ENCODE assay signal across 7 mouse cellular contexts in genomic region chr19:53944786-53945169, GRCm38 (mm10). TPM values are rescaled to one million over a fixed set of nuclear protein-coding genes. Genes with fewer than 3 reads are reported as not detected.
DNase-seq lines count a peak whose midpoint lies in the region; ATAC-seq and TF ChIP-seq lines count a peak whose summit lies in the region.

No protein-coding gene starts in this region.

- 2% methylated on average over 12 of the region's 47 CpGs for WGBS in lung, postnatal 0 days
- 0% methylated on average over 31 of the region's 47 CpGs for WGBS in embryonic facial prominence, embryonic 15.5 days
- under 1% methylated on average over 46 of the region's 47 CpGs for WGBS in limb, embryonic 10.5 days
- 1% methylated on average over 39 of the region's 47 CpGs for WGBS in small intestine, adult 2 months

- no peaks in the 10 kb centered on the region for H3K36me3 ChIP-seq in lung, postnatal 0 days (ENCODE audit: insufficient read depth, low read length)
- H3K36me3 ChIP-seq in embryonic facial prominence, embryonic 15.5 days: no peaks in the 10 kb centered on the region
- peaks cover 11% of the 10 kb centered on the region; the same call in 1 of the 2 replicates for H3K36me3 ChIP-seq in limb, embryonic 10.5 days
- no peaks in the 10 kb centered on the region for H3K36me3 ChIP-seq in small intestine, adult 2 months (ENCODE audit: control insufficient read depth, insufficient read depth, low read length)

- TF ChIP-seq CTCF in lung, postnatal 0 days (IDR thresholded peaks at IDR 0.05): no peak
- TF ChIP-seq CTCF in small intestine, adult 2 months (IDR thresholded peaks at IDR 0.05; ENCODE audit: extremely low read depth, insufficient read length, insufficient replicate concordance, low read depth, low read length): no peak

- no peak for ATAC-seq in lung, postnatal 0 days
- ATAC-seq in embryonic facial prominence, embryonic 15.5 days (ENCODE audit: insufficient number of reproducible peaks, low FRiP score, low TSS enrichment, low read depth): no peak

- peak overlapping the region; percentile 74 for H3K4me2 ChIP-seq in lung, postnatal 0 days (replicated peaks; ENCODE audit: low read depth, low read length)
- H3K4me2 ChIP-seq in embryonic facial prominence, embryonic 15.5 days (replicated peaks): peak overlapping the region; percentile 63

- H3K27ac ChIP-seq in lung, postnatal 0 days (ENCODE audit: low read length): peak overlapping the region; percentile 98
- peak overlapping the region; percentile 97 for H3K27ac ChIP-seq in embryonic facial prominence, embryonic 15.5 days (replicated peaks)
- peak overlapping the region; percentile 96 for H3K27ac ChIP-seq in limb, embryonic 10.5 days
- peak overlapping the region; percentile 74 for H3K27ac ChIP-seq in small intestine, adult 2 months (ENCODE audit: insufficient read depth, low read depth, low read length)

- H3K9me3 ChIP-seq in lung, postnatal 0 days (ENCODE audit: low read length): no peaks in the 10 kb centered on the region
- H3K9me3 ChIP-seq in embryonic facial prominence, embryonic 15.5 days (replicated peaks): no peaks in the 10 kb centered on the region
- H3K9me3 ChIP-seq in limb, embryonic 10.5 days (replicated peaks): no peaks in the 10 kb centered on the region

- no peak for DNase-seq in lung, postnatal 0 days (ENCODE audit: low spot score)
- no peak for DNase-seq in lung, postnatal 36 days
- DNase-seq in limb, embryonic 10.5 days (ENCODE audit: low spot score): no peak
- DNase-seq in frontal cortex, postnatal 36 days (ENCODE audit: low spot score in 2 of 2): no peak
- DNase-seq in testis, postnatal 10 days (ENCODE audit: low spot score): no peak

- no peak for TF ChIP-seq EP300 in lung, postnatal 0 days (IDR thresholded peaks at IDR 0.05)

- peak; percentile 93 for TF ChIP-seq POLR2A in small intestine, adult 2 months (IDR thresholded peaks at IDR 0.05; ENCODE audit: low read depth, low read length)

- H3K4me3 ChIP-seq in lung, postnatal 0 days (ENCODE audit: low read depth, low read length): peak overlapping the region; percentile 95
- peak overlapping the region; percentile 94 for H3K4me3 ChIP-seq in embryonic facial prominence, embryonic 15.5 days (replicated peaks)
- peak overlapping the region; percentile 91 for H3K4me3 ChIP-seq in limb, embryonic 10.5 days
- H3K4me3 ChIP-seq in small intestine, adult 2 months (ENCODE audit: low read depth, low read length): peak overlapping the region; percentile 98

- no peaks in the 10 kb centered on the region for H3K27me3 ChIP-seq in lung, postnatal 0 days (replicated peaks; ENCODE audit: insufficient read depth, low read length)
- H3K27me3 ChIP-seq in embryonic facial prominence, embryonic 15.5 days: no peaks in the 10 kb centered on the region
- H3K27me3 ChIP-seq in limb, embryonic 10.5 days (ENCODE audit: low read depth, poor library complexity, severe bottlenecking): no peaks in the 10 kb centered on the region
- no peaks in the 10 kb centered on the region for H3K27me3 ChIP-seq in small intestine, adult 2 months (ENCODE audit: control insufficient read depth, insufficient read depth, low read length)

- peak overlapping the region; percentile 96 for H3K9ac ChIP-seq in lung, postnatal 0 days (replicated peaks; ENCODE audit: low read depth)
- peak overlapping the region; percentile 93 for H3K9ac ChIP-seq in embryonic facial prominence, embryonic 15.5 days

- H3K4me1 ChIP-seq in lung, postnatal 0 days (ENCODE audit: insufficient read depth, low read depth, low read length): peaks cover 9% of the 10 kb centered on the region
- peaks cover 19% of the 10 kb centered on the region for H3K4me1 ChIP-seq in embryonic facial prominence, embryonic 15.5 days
- H3K4me1 ChIP-seq in limb, embryonic 10.5 days: peaks cover 12% of the 10 kb centered on the region
- H3K4me1 ChIP-seq in small intestine, adult 2 months (ENCODE audit: control insufficient read depth, insufficient read depth, insufficient read length, low read length): peaks cover 7% of the 10 kb centered on the region; the same call in 1 of the 2 replicates

RNA-seq across cellular contexts. Expression of gene Bbip1, which starts 0.4 kb away (rescaled TPM):
- polyA plus RNA-seq in lung, postnatal 0 days (2015; fragmentation: Nextera tagmentation; extraction: Ambion mirVana): 46.7 and 58.4 TPM in 2 replicates
- polyA plus RNA-seq in embryonic facial prominence, embryonic 15.5 days (2015; fragmentation: Nextera tagmentation; extraction: Ambion mirVana): 67.3 and 67.9 TPM in 2 replicates
- 80.4 and 81.9 TPM in 2 replicates for polyA plus RNA-seq in limb, embryonic 10.5 days (2016; fragmentation: Nextera tagmentation; extraction: Ambion mirVana)
- polyA plus RNA-seq in small intestine, adult 2 months (2012; rRNA removed): 1.6 and 1.7 TPM in 2 replicates

RNA-seq across cellular contexts. Expression of gene Shoc2, which starts 0.7 kb away (rescaled TPM):
- 26.7 and 30.2 TPM in 2 replicates for polyA plus RNA-seq in lung, postnatal 0 days (2015; fragmentation: Nextera tagmentation; extraction: Ambion mirVana)
- 47.1 and 48.0 TPM in 2 replicates for polyA plus RNA-seq in embryonic facial prominence, embryonic 15.5 days (2015; fragmentation: Nextera tagmentation; extraction: Ambion mirVana)
- 49.9 and 54.0 TPM in 2 replicates for polyA plus RNA-seq in limb, embryonic 10.5 days (2016; fragmentation: Nextera tagmentation; extraction: Ambion mirVana)
- polyA plus RNA-seq in small intestine, adult 2 months (2012; rRNA removed): 4.9 and 8.7 TPM in 2 replicates

RNA-seq across cellular contexts. Expression of gene Pdcd4, which starts 52.7 kb away (rescaled TPM):
- polyA plus RNA-seq in lung, postnatal 0 days (2015; fragmentation: Nextera tagmentation; extraction: Ambion mirVana): 64.6 and 68.9 TPM in 2 replicates
- polyA plus RNA-seq in embryonic facial prominence, embryonic 15.5 days (2015; fragmentation: Nextera tagmentation; extraction: Ambion mirVana): 111 and 122 TPM in 2 replicates
- 38.1 and 56.1 TPM in 2 replicates for polyA plus RNA-seq in limb, embryonic 10.5 days (2016; fragmentation: Nextera tagmentation; extraction: Ambion mirVana)
- 1.9 and 3.8 TPM in 2 replicates for polyA plus RNA-seq in small intestine, adult 2 months (2012; rRNA removed)

Comparison
In these comparisons a context has a peak if more than half of its experiments do, and no peak if none do; other contexts are left out.
1. RNA of gene Bbip1, which starts 0.4 kb away (polyA plus RNA-seq): 80.4 to 81.9 TPM in limb, embryonic 10.5 days, 67.3 to 67.9 TPM in embryonic facial prominence, embryonic 15.5 days and 46.7 to 58.4 TPM in lung, postnatal 0 days; 1.6 to 1.7 TPM in small intestine, adult 2 months; every median in the first group is over 10 times any median in the second.
2. Peak in every context shown above with its lines, with median percentiles within 50 percentile points of each other: H3K27ac ChIP-seq and H3K4me3 ChIP-seq.